Mouse (Mus musculus): ENCODE results near the gene Prmt7.

DNA sequence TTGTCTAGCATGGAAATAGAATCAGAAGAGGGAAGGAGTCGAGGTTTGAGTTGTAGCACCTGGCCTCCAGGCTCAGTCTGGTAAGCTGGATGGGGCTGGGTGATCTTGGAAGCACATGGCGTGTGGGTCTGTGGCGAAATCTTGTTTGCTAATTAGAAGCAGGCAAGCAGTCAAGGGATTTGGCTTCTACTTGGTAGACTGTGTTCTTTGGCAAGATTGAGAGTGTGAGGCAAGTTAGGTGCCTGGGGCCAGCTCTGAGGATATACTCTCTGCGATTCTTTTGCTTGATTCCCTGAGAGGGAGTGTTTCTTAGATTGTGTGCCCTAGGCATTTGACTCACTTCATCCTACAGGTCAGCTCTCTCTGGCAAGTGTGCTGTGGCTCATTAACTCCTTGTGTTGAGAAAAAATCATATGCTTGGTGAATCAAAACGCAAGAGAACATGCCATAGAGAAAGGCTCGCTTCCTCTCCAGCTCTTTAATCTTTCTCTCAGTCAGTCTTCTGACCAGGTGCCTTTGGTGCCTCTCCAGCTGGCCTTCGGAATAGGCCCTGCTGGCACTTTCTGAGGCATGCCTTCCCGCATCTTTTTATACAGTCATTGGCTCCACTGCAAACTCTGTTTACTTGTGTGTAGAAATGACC lies 25.0 kb upstream of the Prmt7 start:
- TF ChIP-seq POLR2A (IDR thresholded peaks at IDR 0.05; ENCODE audit: extremely low read depth, insufficient read depth, low read length) (no peak), CTCF (IDR thresholded peaks at IDR 0.05; ENCODE audit: extremely low read depth, insufficient read depth, low read length) (no peak)

Data from cortical plate, adult 2 months (tissue).